Mouse (Mus musculus) hindbrain, postnatal 0 days (tissue): Measurements from ENCODE around the gene Fbln2. TPM values are rescaled to one million over a fixed set of nuclear protein-coding genes. Genes with fewer than 3 reads are reported as not detected.

ENCODE experiments used
- ATAC-seq: fragments of 200-750 bp; cut with Nextera tagmentation; 2 replicates; pipeline ENCODE4 v1.8.0; 2017; ENCODE audit warnings: mild to moderate bottlenecking, moderate TSS enrichment, moderate library complexity
- DNase-seq: peaks from one replicate; pipeline ENCODE4 v3.0.0-alpha.2; 2015; ENCODE audit warnings: low spot score
- H3K27ac ChIP-seq: fragments of 300-500 bp; sonication (generic); 2 replicates; pipeline ENCODE4 v1.5.1; 2014; ENCODE audit warnings: mild to moderate bottlenecking
- H3K27me3 ChIP-seq: fragments of 300-500 bp; sonication (generic); 2 replicates; pipeline ENCODE4 v1.6.1; 2014; ENCODE audit warnings: low read length, mixed read lengths; ENCODE audit not compliant: insufficient read depth
- H3K36me3 ChIP-seq: fragments of 300-500 bp; sonication (generic); 2 replicates; pipeline ENCODE4 v1.6.1; 2014; ENCODE audit warnings: low read length, mixed read lengths; ENCODE audit not compliant: insufficient read depth
- H3K4me1 ChIP-seq: fragments of 300-500 bp; sonication (generic); 2 replicates; pipeline ENCODE4 v1.6.1; 2014; ENCODE audit warnings: antibody characterized with exemption, low read length, mixed read lengths; ENCODE audit not compliant: insufficient read depth
- H3K4me2 ChIP-seq: fragments of 300-500 bp; sonication (generic); 2 replicates; pipeline ENCODE4 v1.6.1; 2014; ENCODE audit warnings: low read depth, mild to moderate bottlenecking, low read length, moderate library complexity, mixed read lengths
- H3K4me3 ChIP-seq: fragments of 300-500 bp; sonication (generic); 2 replicates; pipeline ENCODE4 v1.5.1; 2014; ENCODE audit warnings: low read length
- H3K9ac ChIP-seq: fragments of 300-500 bp; sonication (generic); replicated peaks from 2 replicates; pipeline ENCODE4 v1.6.1; 2014; ENCODE audit warnings: mild to moderate bottlenecking, low read length, moderate library complexity, mixed read lengths
- H3K9me3 ChIP-seq: fragments of 300-500 bp; sonication (generic); 2 replicates; pipeline ENCODE4 v1.6.1; 2016; ENCODE audit warnings: low read length, mixed read lengths
- CTCF ChIP-seq: IDR thresholded peaks from 2 replicates; pipeline ENCODE4 v1.5.1; 2016; ENCODE audit warnings: antibody characterized with exemption, control low read depth, low read depth
- WGBS: fragments of 180-500 bp; shearing (Covaris S2); extraction: QIAGEN DNeasy Blood & Tissue Kit; methylation state at CpG from one replicate; pipeline ENCODE4 v1.1.7; 2014; 5-methylcytosine and 5-hydroxymethylcytosine counted together
- polyA plus RNA-seq: library from polyadenylated mRNA; unstranded; fragments of >200 nt; fragmentation: Nextera tagmentation; extraction: Ambion mirVana; gene quantifications from 2 replicates; pipeline ENCODE4 v1.2.1, GENCODE M21; 2015
- total RNA-seq: library from RNA; depleted of rRNA; stranded (reverse); fragments of >200 nt; gene quantifications from 2 replicates; pipeline ENCODE4 v1.2.3, GENCODE M21; 2014

Gene Fbln2
- total and polyA plus RNA-seq, 2 experiments from 2014 or later = 21.2 to 50.6 TPM

DNA sequence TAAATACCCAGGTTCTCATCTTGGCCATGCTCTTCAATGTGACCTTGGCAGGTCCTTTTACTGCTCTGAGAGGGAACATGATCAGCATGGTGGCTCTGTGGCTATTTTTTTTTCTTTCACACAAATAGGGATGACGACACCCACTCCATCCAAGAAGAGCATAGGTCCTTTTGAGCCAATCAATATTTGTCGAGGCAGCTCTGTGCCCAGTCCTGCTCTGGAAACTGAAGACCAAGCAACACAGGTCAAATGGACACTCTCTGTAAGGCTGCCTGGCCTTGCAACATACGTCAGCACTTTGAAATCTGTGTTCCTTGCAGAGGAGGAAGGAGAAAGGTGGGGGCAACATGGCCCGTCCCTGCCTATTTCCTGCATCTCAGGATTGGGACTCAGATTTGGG, 83.2 kb downstream of the Fbln2 start:
- Histone ChIP-seq H3K9ac (no peak overlapping the region), H3K9me3 (no peaks in the 10 kb centered on the region), H3K27ac (no peak overlapping the region), H3K4me2 (no peak overlapping the region), H3K27me3 (no peaks in the 10 kb centered on the region), H3K4me1 (no peaks in the 10 kb centered on the region), H3K36me3 (no peaks in the 10 kb centered on the region), H3K4me3 (no peak overlapping the region)
- WGBS = 78% methylated on average over 4 of the region's 4 CpGs
- ATAC-seq (no peak), DNase-seq (no peak)
- no peak for TF ChIP-seq CTCF

DNA sequence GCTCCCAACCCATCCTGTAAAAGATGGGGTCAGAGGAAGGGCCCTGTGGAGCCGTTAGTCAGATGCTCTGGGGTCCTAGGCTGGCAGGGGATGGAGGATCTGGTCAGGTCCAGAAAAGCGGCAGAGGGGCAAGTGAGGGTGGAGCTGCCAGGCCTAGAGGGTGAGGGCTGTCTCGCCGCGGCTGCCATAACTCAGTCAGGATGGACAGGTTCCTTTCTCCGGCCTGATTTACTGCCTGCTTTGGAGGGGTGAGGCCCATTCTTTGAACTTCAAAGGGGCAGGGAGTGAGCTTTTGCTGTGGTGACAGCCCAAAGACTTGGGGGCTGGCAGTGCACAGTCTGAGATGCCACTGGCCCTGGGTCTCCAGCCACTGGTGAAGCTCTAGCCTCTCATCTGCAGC, 86.6 kb downstream of the Fbln2 start:
- Histone ChIP-seq H3K4me2 (no peak overlapping the region), H3K27ac (no peak overlapping the region), H3K4me3 (no peak overlapping the region), H3K27me3 (no peaks in the 10 kb centered on the region), H3K9ac (no peak overlapping the region), H3K4me1 (peaks cover 15% of the 10 kb centered on the region), H3K36me3 (no peaks in the 10 kb centered on the region), H3K9me3 (no peaks in the 10 kb centered on the region)
- 41% methylated on average over 6 of the region's 6 CpGs for WGBS
- ATAC-seq (no peak), DNase-seq (no peak)
- no peak for TF ChIP-seq CTCF

DNA sequence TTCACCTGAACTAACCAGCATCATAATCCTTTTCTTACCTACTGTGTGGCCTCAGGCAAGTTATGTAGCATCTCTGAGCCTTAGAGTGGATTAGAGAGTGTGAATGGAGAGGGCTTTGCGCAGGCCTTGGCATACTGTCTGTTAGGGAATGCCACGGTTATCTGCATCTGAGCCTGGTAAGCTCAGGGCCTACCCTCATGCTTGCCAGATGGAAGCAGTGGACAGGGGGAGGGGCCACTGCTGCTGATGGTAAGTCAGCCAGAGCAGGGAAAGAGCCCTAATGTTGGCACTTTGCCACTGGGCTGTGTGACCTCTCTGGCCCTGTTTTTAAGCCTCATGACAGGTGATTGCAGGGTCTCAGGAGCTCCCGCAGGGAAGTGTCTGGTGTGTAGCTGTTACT, 87.8 kb downstream of the Fbln2 start:
- peaks cover 15% of the 10 kb centered on the region for H3K4me1 ChIP-seq
- no peak for TF ChIP-seq CTCF
- H3K9ac ChIP-seq = no peak overlapping the region
- no peaks in the 10 kb centered on the region for H3K9me3 ChIP-seq
- peak; percentile 45 for DNase-seq
- H3K4me2 ChIP-seq = no peak overlapping the region
- H3K27me3 ChIP-seq = no peaks in the 10 kb centered on the region
- 37% methylated on average over 3 of the region's 3 CpGs for WGBS
- ATAC-seq = no peak
- no peak overlapping the region for H3K4me3 ChIP-seq
- no peaks in the 10 kb centered on the region for H3K36me3 ChIP-seq
- no peak overlapping the region for H3K27ac ChIP-seq

DNA sequence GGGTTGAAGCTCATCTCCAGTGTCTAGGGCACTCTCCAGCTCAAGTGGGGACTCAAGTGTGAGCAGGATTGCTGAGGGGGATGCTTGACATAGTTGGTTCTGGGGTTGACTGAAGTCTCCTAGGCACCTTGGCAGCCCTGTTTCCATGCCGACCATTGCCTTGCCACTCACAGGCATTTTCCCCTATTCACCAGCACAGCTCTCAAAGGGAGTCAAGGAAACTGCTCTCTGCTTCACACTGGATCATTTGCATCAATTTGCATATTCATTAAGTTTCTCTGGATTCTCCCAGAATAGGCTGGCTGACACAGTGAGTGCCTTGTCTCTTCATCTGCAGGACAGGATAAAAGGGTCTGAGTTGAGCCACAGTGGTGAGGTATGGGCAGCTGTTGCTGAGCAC, 89.6 kb downstream of the Fbln2 start:
- Histone ChIP-seq H3K9ac (no peak overlapping the region), H3K9me3 (no peaks in the 10 kb centered on the region), H3K27ac (peak overlapping the region; percentile 82), H3K4me3 (no peak overlapping the region), H3K36me3 (no peaks in the 10 kb centered on the region), H3K4me1 (peaks cover 15% of the 10 kb centered on the region), H3K27me3 (no peaks in the 10 kb centered on the region), H3K4me2 (no peak overlapping the region)
- no peak for TF ChIP-seq CTCF
- ATAC-seq (peak; percentile 96), DNase-seq (peak; percentile 91)
- 13% methylated on average over 1 of the region's 1 CpGs for WGBS

DNA sequence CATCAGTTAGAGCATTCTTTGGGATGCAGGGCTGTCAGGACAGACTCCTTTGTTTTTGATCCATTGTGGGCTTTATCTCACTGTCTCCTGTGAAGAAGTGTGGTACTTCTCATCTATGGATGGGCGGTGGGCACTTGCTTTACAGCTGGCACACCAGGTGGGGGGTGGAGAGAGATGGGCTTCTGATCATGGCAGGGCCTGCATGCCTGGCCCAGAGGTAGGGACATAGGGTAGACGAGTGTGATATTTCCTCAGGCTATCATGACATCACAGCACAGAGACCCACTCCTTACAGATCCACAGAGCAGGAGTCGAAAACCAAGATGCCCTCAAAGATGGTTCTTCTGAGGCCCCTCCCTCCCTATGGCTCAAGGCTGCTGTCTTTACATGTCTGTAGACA, 90.1 kb downstream of the Fbln2 start:
- H3K4me3 ChIP-seq = no peak overlapping the region
- ATAC-seq = no peak; the same call in 1 of the 2 replicates
- WGBS = 41% methylated on average over 3 of the region's 3 CpGs
- peaks cover 15% of the 10 kb centered on the region for H3K4me1 ChIP-seq
- H3K4me2 ChIP-seq = no peak overlapping the region
- no peak for DNase-seq
- H3K27me3 ChIP-seq = no peaks in the 10 kb centered on the region
- H3K36me3 ChIP-seq = no peaks in the 10 kb centered on the region
- no peaks in the 10 kb centered on the region for H3K9me3 ChIP-seq
- no peak for TF ChIP-seq CTCF
- peak overlapping the region; percentile 82 for H3K27ac ChIP-seq
- no peak overlapping the region for H3K9ac ChIP-seq

DNA sequence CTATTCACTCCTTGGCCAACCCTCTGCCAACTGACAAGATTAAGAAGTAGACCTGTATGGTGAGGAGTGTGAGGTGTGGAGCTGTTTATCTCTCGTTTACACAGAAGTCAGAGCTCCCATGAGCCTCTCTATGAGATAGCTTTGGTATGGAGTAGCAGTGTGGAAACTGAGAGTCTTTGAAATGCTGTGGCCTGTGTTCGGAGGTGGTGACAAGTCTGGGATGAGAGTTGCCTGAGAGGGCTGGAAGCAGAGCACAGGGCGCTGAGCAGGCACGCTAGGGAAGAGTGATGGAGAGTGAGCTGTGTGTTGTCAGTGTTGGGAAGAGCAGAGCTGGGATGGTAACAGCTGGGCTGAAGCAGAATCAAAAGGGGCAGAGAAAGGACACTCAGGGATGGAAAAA, 91.9 kb downstream of the Fbln2 start:
- no peaks in the 10 kb centered on the region for H3K9me3 ChIP-seq
- H3K27ac ChIP-seq = no peak overlapping the region
- H3K36me3 ChIP-seq = no peaks in the 10 kb centered on the region
- H3K9ac ChIP-seq = no peak overlapping the region
- WGBS = 81% methylated on average over 4 of the region's 4 CpGs
- no peak for TF ChIP-seq CTCF
- no peak for DNase-seq
- no peak overlapping the region for H3K4me3 ChIP-seq
- no peak overlapping the region for H3K4me2 ChIP-seq
- H3K4me1 ChIP-seq = peaks cover 20% of the 10 kb centered on the region
- H3K27me3 ChIP-seq = no peaks in the 10 kb centered on the region
- no peak for ATAC-seq

DNA sequence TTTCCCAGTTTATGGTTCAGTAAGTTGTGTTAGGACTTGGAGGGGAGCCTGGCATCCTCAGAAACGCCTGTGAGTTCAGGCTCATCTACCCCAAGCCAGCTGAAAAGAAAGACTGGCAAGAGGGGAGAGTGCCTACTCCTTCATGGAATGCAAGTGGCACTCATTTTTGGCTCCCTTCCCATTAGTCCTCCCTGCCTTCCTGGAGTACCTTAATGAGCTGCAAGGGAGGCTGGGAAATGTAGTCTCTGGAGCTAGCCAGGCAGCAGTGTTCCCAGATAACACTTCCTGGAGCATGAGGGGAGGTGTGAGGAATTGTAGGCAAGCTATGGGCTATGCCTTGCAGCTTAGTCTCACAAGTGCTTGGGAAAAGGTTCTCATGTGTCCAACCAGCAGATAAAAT, 95.7 kb downstream of the Fbln2 start:
- Histone ChIP-seq H3K27me3 (no peaks in the 10 kb centered on the region), H3K9ac (no peak overlapping the region), H3K4me3 (no peak overlapping the region), H3K4me1 (peaks cover 5% of the 10 kb centered on the region; the same call in 1 of the 2 replicates), H3K27ac (no peak overlapping the region), H3K36me3 (no peaks in the 10 kb centered on the region), H3K4me2 (no peak overlapping the region), H3K9me3 (no peaks in the 10 kb centered on the region)
- DNase-seq (peak; percentile 83), ATAC-seq (peak; percentile 72; the same call in 1 of the 2 replicates)
- TF ChIP-seq CTCF = no peak
- WGBS = 30% methylated on average over 1 of the region's 1 CpGs
